Mouse (Mus musculus) hindbrain, embryonic 11.5 days (tissue): ENCODE results near the gene 2300002M23Rik. TPM values are rescaled to one million over a fixed set of nuclear protein-coding genes. Genes with fewer than 3 reads are reported as not detected.

Experiments used
- ATAC-seq: fragments of 200-750 bp; cut with Nextera tagmentation; 2 replicates; pipeline ENCODE4 v1.8.0; 2017; ENCODE audit warnings: mild to moderate bottlenecking, moderate TSS enrichment, moderate library complexity; ENCODE audit not compliant: low FRiP score
- DNase-seq: peaks from one replicate; pipeline ENCODE4 v3.0.0-alpha.2; 2015; ENCODE audit warnings: low spot score
- H3K27ac ChIP-seq: fragments of 300-500 bp; sonication (generic); 2 replicates; pipeline ENCODE4 v1.5.1; 2014; ENCODE audit warnings: mild to moderate bottlenecking, low read depth, low read length
- H3K27me3 ChIP-seq: fragments of 300-500 bp; sonication (generic); 2 replicates; pipeline ENCODE4 v1.6.1; 2014; ENCODE audit warnings: mild to moderate bottlenecking, low read length, moderate library complexity, mixed read lengths; ENCODE audit not compliant: control insufficient read depth, insufficient read depth
- H3K36me3 ChIP-seq: fragments of 300-500 bp; sonication (generic); 2 replicates; pipeline ENCODE4 v1.6.1; 2014; ENCODE audit warnings: mild to moderate bottlenecking, low read length, moderate library complexity, mixed read lengths; ENCODE audit not compliant: control insufficient read depth, insufficient read depth
- H3K4me1 ChIP-seq: fragments of 300-500 bp; sonication (generic); replicated peaks from 2 replicates; pipeline ENCODE4 v1.6.1; 2014; ENCODE audit warnings: low read length, mixed read lengths; ENCODE audit not compliant: control insufficient read depth, insufficient read depth
- H3K4me2 ChIP-seq: fragments of 300-500 bp; sonication (generic); replicated peaks from 2 replicates; pipeline ENCODE4 v1.6.1; 2014; ENCODE audit warnings: mild to moderate bottlenecking, low read depth, low read length
- H3K4me3 ChIP-seq: fragments of 300-500 bp; sonication (generic); 2 replicates; pipeline ENCODE4 v1.5.1; 2014; ENCODE audit warnings: low read depth, low read length
- H3K9ac ChIP-seq: fragments of 300-500 bp; sonication (generic); 2 replicates; pipeline ENCODE4 v1.6.1; 2014; ENCODE audit warnings: low read depth, low read length
- H3K9me3 ChIP-seq: fragments of 300-500 bp; sonication (generic); 2 replicates; pipeline ENCODE4 v1.6.1; 2016; ENCODE audit warnings: low read length; ENCODE audit not compliant: control insufficient read depth
- WGBS: fragments of 180-500 bp; shearing (Covaris S2); extraction: QIAGEN DNeasy Blood & Tissue Kit; methylation state at CpG from one replicate; pipeline ENCODE4 v1.1.7; 2014; 5-methylcytosine and 5-hydroxymethylcytosine counted together
- polyA plus RNA-seq: library from polyadenylated mRNA; unstranded; fragments of >200 nt; fragmentation: Nextera tagmentation; extraction: Ambion mirVana; gene quantifications from 2 replicates; pipeline ENCODE4 v1.2.1, GENCODE M21; 2014

2300002M23Rik gene
- polyA plus RNA-seq, 1 experiment from 2014 or later = not detected

- H3K4me3 ChIP-seq = no peak overlapping the region
- H3K4me2 ChIP-seq = no peak overlapping the region
- no peaks in the 10 kb centered on the region for H3K27me3 ChIP-seq
- ATAC-seq = no peak
- H3K4me1 ChIP-seq = peaks cover 4% of the 10 kb centered on the region
- 56% methylated on average over 8 of the region's 8 CpGs for WGBS
- no peak overlapping the region for H3K27ac ChIP-seq
- no peaks in the 10 kb centered on the region for H3K36me3 ChIP-seq
- H3K9ac ChIP-seq = no peak overlapping the region
- H3K9me3 ChIP-seq = no peaks in the 10 kb centered on the region
- DNase-seq = no peak
These were observed 16.4 kb upstream of the 2300002M23Rik start for GRCm38 (mm10) chr17:35550871-35551270.

GRCm38 (mm10) chr17:35551881-35552414, 15.3 kb upstream of the 2300002M23Rik start, which contains the start of gene Cdsn:
Gene Cdsn, plus strand, starts transcription at chr17:35552128.
- WGBS = 78% methylated on average over 10 of the region's 10 CpGs

GRCm38 (mm10) chr17:35554321-35554720, 12.9 kb upstream of the 2300002M23Rik start:
- Histone ChIP-seq H3K4me2 (no peak overlapping the region), H3K4me1 (no peaks in the 10 kb centered on the region), H3K9me3 (no peaks in the 10 kb centered on the region), H3K27me3 (no peaks in the 10 kb centered on the region), H3K9ac (no peak overlapping the region), H3K4me3 (no peak overlapping the region), H3K27ac (no peak overlapping the region), H3K36me3 (no peaks in the 10 kb centered on the region)
- no peak for DNase-seq
- 81% methylated on average over 5 of the region's 5 CpGs for WGBS
- ATAC-seq = no peak

More at GRCm38 (mm10) chr17:35551881-35552414, 15.3 kb upstream of the 2300002M23Rik start, which contains the start of gene Cdsn:
- Histone ChIP-seq H3K9ac (no peak within 1 kb of the TSS), H3K27ac (no peak within 1 kb of the TSS), H3K9me3 (no peaks in the 10 kb centered on the region), H3K4me3 (no peak within 1 kb of the TSS), H3K4me2 (no peak within 1 kb of the TSS), H3K27me3 (no peaks in the 10 kb centered on the region), H3K4me1 (no peaks in the 10 kb centered on the region), H3K36me3 (no peaks in the 10 kb centered on the region)
- DNase-seq (no peak), ATAC-seq (no peak)

- H3K9me3 ChIP-seq = no peaks in the 10 kb centered on the region
- DNase-seq (no peak), ATAC-seq (no peak)
- H3K4me2 ChIP-seq = no peak overlapping the region
- no peaks in the 10 kb centered on the region for H3K27me3 ChIP-seq
- H3K4me3 ChIP-seq = no peak overlapping the region
- H3K9ac ChIP-seq = no peak overlapping the region
- no peak overlapping the region for H3K27ac ChIP-seq
- no peaks in the 10 kb centered on the region for H3K36me3 ChIP-seq
- 92% methylated on average over 18 of the region's 18 CpGs for WGBS
- no peaks in the 10 kb centered on the region for H3K4me1 ChIP-seq
These were observed 12.4 kb upstream of the 2300002M23Rik start for GRCm38 (mm10) chr17:35554761-35555397.

- H3K27ac ChIP-seq = no peak overlapping the region
- H3K4me1 ChIP-seq = no peaks in the 10 kb centered on the region
- H3K27me3 ChIP-seq = no peaks in the 10 kb centered on the region
- WGBS = 87% methylated on average over 13 of the region's 13 CpGs
- no peaks in the 10 kb centered on the region for H3K9me3 ChIP-seq
- ATAC-seq = no peak
- H3K9ac ChIP-seq = no peak overlapping the region
- no peak overlapping the region for H3K4me2 ChIP-seq
- no peak for DNase-seq
- no peak overlapping the region for H3K4me3 ChIP-seq
- H3K36me3 ChIP-seq = no peaks in the 10 kb centered on the region
These were observed 11.0 kb upstream of the 2300002M23Rik start for GRCm38 (mm10) chr17:35556186-35556765.

- 32% methylated on average over 5 of the region's 5 CpGs for WGBS
- no peaks in the 10 kb centered on the region for H3K27me3 ChIP-seq
- H3K4me3 ChIP-seq = no peak overlapping the region
- no peak overlapping the region for H3K9ac ChIP-seq
- no peak overlapping the region for H3K27ac ChIP-seq
- DNase-seq (peak; percentile 72), ATAC-seq (no peak)
- no peaks in the 10 kb centered on the region for H3K36me3 ChIP-seq
- no peak overlapping the region for H3K4me2 ChIP-seq
- H3K4me1 ChIP-seq = no peaks in the 10 kb centered on the region
- H3K9me3 ChIP-seq = no peaks in the 10 kb centered on the region
These were observed 10.4 kb upstream of the 2300002M23Rik start for GRCm38 (mm10) chr17:35556812-35557211.

- no peak overlapping the region for H3K4me3 ChIP-seq
- no peak overlapping the region for H3K4me2 ChIP-seq
- H3K27ac ChIP-seq = no peak overlapping the region
- DNase-seq (no peak), ATAC-seq (0 out of 2 replicates have a peak, but pooled peaks have one; percentile 12)
- H3K9me3 ChIP-seq = no peaks in the 10 kb centered on the region
- 83% methylated on average over 9 of the region's 9 CpGs for WGBS
- H3K4me1 ChIP-seq = no peaks in the 10 kb centered on the region
- no peak overlapping the region for H3K9ac ChIP-seq
- H3K27me3 ChIP-seq = no peaks in the 10 kb centered on the region
- H3K36me3 ChIP-seq = no peaks in the 10 kb centered on the region
These were observed 9.9 kb upstream of the 2300002M23Rik start for GRCm38 (mm10) chr17:35557351-35557750.

GRCm38 (mm10) chr17:35558216-35558615, 9.0 kb upstream of the 2300002M23Rik start:
- DNase-seq (no peak), ATAC-seq (no peak)
- no peaks in the 10 kb centered on the region for H3K4me1 ChIP-seq
- no peak overlapping the region for H3K27ac ChIP-seq
- H3K36me3 ChIP-seq = no peaks in the 10 kb centered on the region
- no peaks in the 10 kb centered on the region for H3K9me3 ChIP-seq
- no peak overlapping the region for H3K4me3 ChIP-seq
- H3K9ac ChIP-seq = no peak overlapping the region
- WGBS = 56% methylated on average over 8 of the region's 8 CpGs
- no peak overlapping the region for H3K4me2 ChIP-seq
- no peaks in the 10 kb centered on the region for H3K27me3 ChIP-seq

- 20% methylated on average over 9 of the region's 9 CpGs for WGBS
- H3K4me1 ChIP-seq = peaks cover 9% of the 10 kb centered on the region; the same call in 1 of the 2 replicates
- no peak for ATAC-seq
- DNase-seq = no peak
- peak overlapping the region; percentile 13; the same call in 1 of the 2 replicates for H3K27ac ChIP-seq
- no peak overlapping the region for H3K9ac ChIP-seq
- H3K4me3 ChIP-seq = no peak overlapping the region
- peaks cover 9% of the 10 kb centered on the region; the same call in 1 of the 2 replicates for H3K27me3 ChIP-seq
- no peaks in the 10 kb centered on the region for H3K36me3 ChIP-seq
- H3K9me3 ChIP-seq = no peaks in the 10 kb centered on the region
- no peak overlapping the region for H3K4me2 ChIP-seq
These were observed 517 bp downstream of the 2300002M23Rik start for GRCm38 (mm10) chr17:35567767-35568166.
